Mouse (Mus musculus) stomach, postnatal 0 days (tissue): ENCODE results near the gene Tmem273. TPM values are rescaled to one million over a fixed set of nuclear protein-coding genes. Genes with fewer than 3 reads are reported as not detected.
A peak's percentile ranks its signal among the peaks of the same experiment; 100 is the strongest.

Source experiments
- ATAC-seq: fragments of 200-750 bp; cut with Nextera tagmentation; 2 replicates; pipeline ENCODE4 v1.8.0; 2017; ENCODE audit not compliant: low FRiP score, low TSS enrichment
- DNase-seq: peaks from one replicate; pipeline ENCODE4 v3.0.0-alpha.2; 2016; ENCODE audit warnings: low spot score
- H3K27ac ChIP-seq: fragments of 300-500 bp; sonication (generic); replicated peaks from 2 replicates; pipeline ENCODE4 v1.5.1; 2014; ENCODE audit warnings: mild to moderate bottlenecking, control low read depth
- H3K27me3 ChIP-seq: fragments of 300-500 bp; sonication (generic); 2 replicates; pipeline ENCODE4 v1.6.1; 2014; ENCODE audit warnings: low read length; ENCODE audit not compliant: control insufficient read depth, insufficient read depth
- H3K36me3 ChIP-seq: fragments of 300-500 bp; sonication (generic); 2 replicates; pipeline ENCODE4 v1.6.1; 2014; ENCODE audit warnings: low read length, mixed read lengths; ENCODE audit not compliant: control insufficient read depth, insufficient read depth
- H3K4me1 ChIP-seq: fragments of 300-500 bp; sonication (generic); replicated peaks from 2 replicates; pipeline ENCODE4 v1.6.1; 2014; ENCODE audit warnings: antibody characterized with exemption; ENCODE audit not compliant: control insufficient read depth, insufficient read depth
- H3K4me2 ChIP-seq: fragments of 300-500 bp; sonication (generic); replicated peaks from 2 replicates; pipeline ENCODE4 v1.6.1; 2014; ENCODE audit warnings: low read depth, mild to moderate bottlenecking, control low read depth, moderate library complexity
- H3K4me3 ChIP-seq: fragments of 300-500 bp; sonication (generic); 2 replicates; pipeline ENCODE4 v1.5.1; 2014; ENCODE audit warnings: low read depth, low read length, control low read depth
- H3K9ac ChIP-seq: fragments of 300-500 bp; sonication (generic); 2 replicates; pipeline ENCODE4 v1.6.1; 2014; ENCODE audit warnings: mild to moderate bottlenecking, low read length, control low read depth, mixed read lengths
- H3K9me3 ChIP-seq: fragments of 300-500 bp; sonication (generic); 2 replicates; pipeline ENCODE4 v1.6.1; 2016; ENCODE audit warnings: low read length; ENCODE audit not compliant: control insufficient read depth
- CTCF ChIP-seq: IDR thresholded peaks from 2 replicates; pipeline ENCODE4 v1.5.1; 2016; ENCODE audit warnings: antibody characterized with exemption, low read depth, mild to moderate bottlenecking, moderate library complexity
- EP300 ChIP-seq: optimal IDR thresholded peaks from 2 replicates; pipeline ENCODE3; 2016; ENCODE audit warnings: antibody characterized with exemption
- WGBS: fragments of 180-500 bp; shearing (Covaris S2); extraction: QIAGEN DNeasy Blood & Tissue Kit; methylation state at CpG from one replicate; pipeline ENCODE4 v1.1.7; 2014; 5-methylcytosine and 5-hydroxymethylcytosine counted together
- polyA plus RNA-seq: library from polyadenylated mRNA; unstranded; fragments of >200 nt; fragmentation: Nextera tagmentation; extraction: Ambion mirVana; gene quantifications from 2 replicates; pipeline ENCODE4 v1.2.1, GENCODE M21; 2015

The Tmem273 gene
- polyA plus RNA-seq, 1 experiment from 2014 or later, result 0.55 TPM

- Histone ChIP-seq H3K36me3 (no peaks in the 10 kb centered on the region), H3K9ac (no peak overlapping the region), H3K27ac (no peak overlapping the region), H3K27me3 (no peaks in the 10 kb centered on the region), H3K4me1 (no peaks in the 10 kb centered on the region), H3K4me2 (no peak overlapping the region), H3K9me3 (no peaks in the 10 kb centered on the region), H3K4me3 (no peak overlapping the region)
- TF ChIP-seq EP300 (no peak), CTCF (no peak)
- 81% methylated on average over 14 of the region's 14 CpGs for WGBS
- ATAC-seq (no peak), DNase-seq (no peak)
These were observed 49.4 kb downstream of the Tmem273 start for GRCm38 (mm10) chr14:32835181-32835580.

GRCm38 (mm10) chr14:32835596-32835995, 49.8 kb downstream of the Tmem273 start:
- no peaks in the 10 kb centered on the region for H3K4me1 ChIP-seq
- H3K27ac ChIP-seq, result no peak overlapping the region
- H3K4me2 ChIP-seq, result no peak overlapping the region
- no peaks in the 10 kb centered on the region for H3K9me3 ChIP-seq
- H3K9ac ChIP-seq, result no peak overlapping the region
- 82% methylated on average over 14 of the region's 14 CpGs for WGBS
- H3K27me3 ChIP-seq, result no peaks in the 10 kb centered on the region
- ATAC-seq (no peak), DNase-seq (no peak)
- no peak overlapping the region for H3K4me3 ChIP-seq
- H3K36me3 ChIP-seq, result no peaks in the 10 kb centered on the region
- TF ChIP-seq CTCF (no peak), EP300 (no peak)

GRCm38 (mm10) chr14:32836191-32836590, 50.4 kb downstream of the Tmem273 start:
- H3K27me3 ChIP-seq, result no peaks in the 10 kb centered on the region
- no peak overlapping the region for H3K9ac ChIP-seq
- ATAC-seq (no peak), DNase-seq (no peak)
- H3K4me2 ChIP-seq, result no peak overlapping the region
- no peaks in the 10 kb centered on the region for H3K9me3 ChIP-seq
- no peaks in the 10 kb centered on the region for H3K36me3 ChIP-seq
- H3K4me3 ChIP-seq, result no peak overlapping the region
- 90% methylated on average over 11 of the region's 11 CpGs for WGBS
- TF ChIP-seq CTCF, result no peak
- no peak for TF ChIP-seq EP300
- no peak overlapping the region for H3K27ac ChIP-seq
- H3K4me1 ChIP-seq, result no peaks in the 10 kb centered on the region

GRCm38 (mm10) chr14:32842052-32842451, 56.3 kb downstream of the Tmem273 start:
- H3K4me3 ChIP-seq, result no peak overlapping the region
- no peak overlapping the region for H3K4me2 ChIP-seq
- no peak for DNase-seq
- H3K4me1 ChIP-seq, result no peaks in the 10 kb centered on the region
- no peaks in the 10 kb centered on the region for H3K9me3 ChIP-seq
- TF ChIP-seq CTCF, result no peak
- TF ChIP-seq EP300, result no peak
- no peaks in the 10 kb centered on the region for H3K36me3 ChIP-seq
- H3K27ac ChIP-seq, result no peak overlapping the region
- H3K27me3 ChIP-seq, result no peaks in the 10 kb centered on the region
- no peak overlapping the region for H3K9ac ChIP-seq
- no peak for ATAC-seq

- Histone ChIP-seq H3K9me3 (no peaks in the 10 kb centered on the region), H3K4me1 (no peaks in the 10 kb centered on the region), H3K9ac (no peak overlapping the region), H3K27me3 (no peaks in the 10 kb centered on the region), H3K36me3 (no peaks in the 10 kb centered on the region), H3K4me3 (no peak overlapping the region), H3K27ac (no peak overlapping the region), H3K4me2 (no peak overlapping the region)
- TF ChIP-seq CTCF (no peak), EP300 (no peak)
- 81% methylated on average over 4 of the region's 4 CpGs for whole genome bisulfite sequencing
- no peak for ATAC-seq
- DNase-seq, result no peak
These were observed 68.3 kb downstream of the Tmem273 start for GRCm38 (mm10) chr14:32854059-32854458.

GRCm38 (mm10) chr14:32856246-32856645, 70.5 kb downstream of the Tmem273 start:
- no peaks in the 10 kb centered on the region for H3K36me3 ChIP-seq
- H3K9ac ChIP-seq, result no peak overlapping the region
- no peak for TF ChIP-seq EP300
- TF ChIP-seq CTCF, result no peak
- ATAC-seq (no peak), DNase-seq (no peak)
- no peaks in the 10 kb centered on the region for H3K9me3 ChIP-seq
- H3K4me1 ChIP-seq, result peaks cover 2% of the 10 kb centered on the region; the same call in 1 of the 2 replicates
- peak overlapping the region; percentile 64 for H3K4me2 ChIP-seq
- peak overlapping the region; percentile 40; the same call in 1 of the 2 replicates for H3K27ac ChIP-seq
- H3K4me3 ChIP-seq, result peak overlapping the region; percentile 57
- WGBS, result 27% methylated on average over 5 of the region's 5 CpGs
- no peaks in the 10 kb centered on the region for H3K27me3 ChIP-seq
